Mouse (Mus musculus): ENCODE results near the gene Sik2.

GRCm38 (mm10) chr9:50874031-50874430, 134.8 kb downstream of the Sik2 start:
- TF ChIP-seq CTCF (conservative IDR thresholded peaks at IDR 0.05; ENCODE audit: low read length), result no peak
- TF ChIP-seq POU5F1 (IDR thresholded peaks at IDR 0.05; ENCODE audit: borderline replicate concordance, low read length), result no peak
